Mouse (Mus musculus) ES-E14 (cell line): ENCODE measurements around the gene Adpgk. TPM values are rescaled to one million over a fixed set of nuclear protein-coding genes. Genes with fewer than 3 reads are reported as not detected.

Experiments used
- DNase-seq: peaks from one replicate; pipeline ENCODE4 v3.0.0-alpha.2; 2013; ENCODE audit warnings: low read depth, low spot score
- H3K27ac ChIP-seq: 2 replicates; pipeline ENCODE4 v1.5.1; 2012; ENCODE audit warnings: low read depth, mild to moderate bottlenecking, low read length, moderate library complexity, mixed read lengths; ENCODE audit not compliant: poor library complexity, insufficient read depth, severe bottlenecking
- H3K36me3 ChIP-seq: 2 replicates; pipeline ENCODE4 v1.6.1; 2012; ENCODE audit warnings: mild to moderate bottlenecking, low read length, moderate library complexity, mixed read lengths; ENCODE audit not compliant: control insufficient read depth, poor library complexity, insufficient read depth, severe bottlenecking
- H3K4me1 ChIP-seq, 2 experiments: fragments of 150-350 bp in 1 of 2; sonication (generic) in 1 of 2; 2 replicates each; pipeline ENCODE4 v1.6.1; 2012; ENCODE audit warnings: low read length in 2 of 2, mild to moderate bottlenecking in 1 of 2, mixed read lengths in 1 of 2; ENCODE audit not compliant: control insufficient read depth in 2 of 2, insufficient read depth in 2 of 2, poor library complexity in 1 of 2
- H3K4me3 ChIP-seq, 2 experiments: fragments of 150-350 bp in 1 of 2; sonication (generic) in 1 of 2; 2 replicates each; pipeline ENCODE4 v1.5.1; 2012; ENCODE audit warnings: low read length in 2 of 2, low read depth in 1 of 2, mild to moderate bottlenecking in 1 of 2, mixed read lengths in 1 of 2; ENCODE audit not compliant: insufficient read depth in 1 of 2, poor library complexity in 1 of 2, severe bottlenecking in 1 of 2
- H3K9ac ChIP-seq: 2 replicates; pipeline ENCODE4 v1.6.1; 2012; ENCODE audit warnings: low read depth, mild to moderate bottlenecking, low read length, mixed read lengths; ENCODE audit not compliant: poor library complexity, insufficient read depth, severe bottlenecking
- H3K9me3 ChIP-seq: fragments of 150-350 bp; sonication (generic); 2 replicates; pipeline ENCODE4 v1.6.1; 2012; ENCODE audit warnings: low read depth, mild to moderate bottlenecking, low read length; ENCODE audit not compliant: control insufficient read depth, insufficient read depth
- CHD2 ChIP-seq: IDR thresholded peaks from 2 replicates; pipeline ENCODE4 v1.6.1; 2014; ENCODE audit warnings: mild to moderate bottlenecking, low read depth, low read length, inconsistent platforms
- HCFC1 ChIP-seq: IDR thresholded peaks from 2 replicates; pipeline ENCODE4 v1.6.1; 2012; ENCODE audit warnings: low read length, inconsistent platforms, borderline replicate concordance; ENCODE audit not compliant: insufficient read depth
- MAFK ChIP-seq: IDR thresholded peaks from 2 replicates; pipeline ENCODE4 v1.6.1; 2014; ENCODE audit warnings: mild to moderate bottlenecking, low read depth, low read length, inconsistent platforms; ENCODE audit not compliant: insufficient read depth
- ZC3H11A ChIP-seq: IDR thresholded peaks from 2 replicates; pipeline ENCODE4 v1.6.1; 2012; ENCODE audit warnings: low read depth, mild to moderate bottlenecking, inconsistent platforms, low read length, borderline replicate concordance
- ZNF384 ChIP-seq: IDR thresholded peaks from 2 replicates; pipeline ENCODE4 v1.6.1; 2012; ENCODE audit warnings: low read depth, low read length, inconsistent platforms
- in situ Hi-C, 2 experiments: fragments of 600-800 bp; cut with MboI; formaldehyde crosslinking; loops; one replicate each; pipeline ENCODE4 v1.15.1; 2025; ENCODE audit warnings: low sequenced_read_pairs in 2 of 2, inconsistent platforms in 1 of 2; ENCODE audit not compliant: unreplicated experiment in 2 of 2
- total RNA-seq: library from RNA; depleted of rRNA; stranded (reverse); fragments of 300-350 nt; gene quantifications from 2 replicates; pipeline ENCODE4 v1.2.3, GENCODE M21; 2012

Gene Adpgk
- total RNA-seq, 1 experiment, result 65.7 TPM

DNA sequence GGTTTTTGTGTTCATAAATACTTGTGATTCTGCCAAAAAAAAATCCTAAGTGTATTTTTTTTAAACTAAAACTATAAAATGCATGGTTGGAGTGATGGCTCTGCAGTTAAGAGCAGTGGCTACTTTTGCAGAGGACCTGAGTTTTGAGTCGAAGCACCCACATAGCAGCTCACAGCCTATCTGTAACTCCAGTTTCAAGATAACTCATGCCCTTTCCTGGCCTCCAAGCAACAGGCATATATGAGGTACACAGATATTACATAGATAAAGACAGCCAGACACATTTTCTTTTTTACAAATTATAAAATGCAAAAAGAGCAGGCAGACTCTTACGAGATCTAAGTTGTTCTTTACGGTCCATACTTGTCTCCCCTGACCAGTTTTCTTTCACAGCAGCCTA is 45.2 kb downstream of the Adpgk start:
- H3K4me3 ChIP-seq, result no peak overlapping the region
- H3K4me1 ChIP-seq, result no peaks in the 10 kb centered on the region
- no peaks in the 10 kb centered on the region for H3K9me3 ChIP-seq
- peaks cover 6% of the 10 kb centered on the region; the same call in 1 of the 2 replicates for H3K36me3 ChIP-seq
- no peak overlapping the region for H3K9ac ChIP-seq
- no peak for DNase-seq
- in situ Hi-C loops, result no loop called here
- TF ChIP-seq MAFK (no peak), CHD2 (no peak), HCFC1 (no peak), ZNF384 (no peak), ZC3H11A (no peak)
- H3K27ac ChIP-seq, result no peak overlapping the region

DNA sequence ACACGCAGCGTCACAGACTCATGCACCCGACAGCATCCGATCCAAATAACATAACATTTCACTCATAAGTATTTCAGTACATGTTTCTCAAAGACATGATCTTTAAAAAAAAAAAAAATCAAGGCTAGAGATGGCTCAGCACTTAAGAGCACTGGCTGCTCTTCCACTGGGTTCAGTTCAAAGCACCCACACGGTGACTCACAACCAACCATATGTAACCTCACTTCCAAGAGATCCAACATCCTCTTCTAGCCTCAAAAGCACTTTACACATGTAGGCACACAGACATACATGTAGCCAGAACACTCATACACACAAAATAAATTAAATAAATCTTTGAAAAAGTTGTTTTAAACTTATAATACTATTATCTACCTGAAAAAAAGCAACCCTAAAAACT is 46.5 kb downstream of the Adpgk start:
- TF ChIP-seq MAFK (no peak), CHD2 (no peak), HCFC1 (no peak), ZNF384 (no peak), ZC3H11A (no peak)
- Histone ChIP-seq H3K27ac (no peak overlapping the region), H3K36me3 (peaks cover 6% of the 10 kb centered on the region; the same call in 1 of the 2 replicates), H3K9me3 (no peaks in the 10 kb centered on the region), H3K9ac (no peak overlapping the region), H3K4me1 (no peaks in the 10 kb centered on the region), H3K4me3 (no peak overlapping the region)
- no peak for DNase-seq
- in situ Hi-C loops, result no loop called here

DNA sequence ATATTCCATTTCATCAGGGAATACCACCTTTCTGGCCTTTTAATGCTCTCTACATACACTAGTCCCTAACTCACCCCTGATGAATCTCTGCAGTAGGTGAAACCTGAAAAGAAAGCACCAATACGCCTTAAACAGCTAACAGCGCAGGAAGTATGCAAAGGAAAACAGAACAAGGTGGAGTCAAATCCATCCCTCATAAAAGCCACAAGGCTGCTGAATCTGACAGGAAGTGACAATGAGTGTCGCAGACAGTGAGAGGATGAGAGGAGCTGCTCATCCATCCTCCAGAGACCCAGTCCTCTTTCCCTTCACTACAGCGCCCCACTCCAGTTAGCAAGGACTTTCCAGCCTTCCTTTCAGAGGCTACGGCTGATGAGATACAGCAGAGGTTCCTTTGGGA is 47.1 kb downstream of the Adpgk start:
- H3K27ac ChIP-seq, result no peak overlapping the region
- no peak overlapping the region for H3K4me3 ChIP-seq
- H3K9me3 ChIP-seq, result no peaks in the 10 kb centered on the region
- in situ Hi-C loops, result no loop called here
- H3K9ac ChIP-seq, result no peak overlapping the region
- H3K36me3 ChIP-seq, result 0 out of 2 replicates have a peak, but pooled peaks cover 3% of the 10 kb centered on the region
- no peak for TF ChIP-seq MAFK
- TF ChIP-seq ZNF384, result no peak
- TF ChIP-seq ZC3H11A, result no peak
- TF ChIP-seq CHD2, result no peak
- TF ChIP-seq HCFC1, result no peak
- H3K4me1 ChIP-seq, result no peaks in the 10 kb centered on the region
- DNase-seq, result no peak

DNA sequence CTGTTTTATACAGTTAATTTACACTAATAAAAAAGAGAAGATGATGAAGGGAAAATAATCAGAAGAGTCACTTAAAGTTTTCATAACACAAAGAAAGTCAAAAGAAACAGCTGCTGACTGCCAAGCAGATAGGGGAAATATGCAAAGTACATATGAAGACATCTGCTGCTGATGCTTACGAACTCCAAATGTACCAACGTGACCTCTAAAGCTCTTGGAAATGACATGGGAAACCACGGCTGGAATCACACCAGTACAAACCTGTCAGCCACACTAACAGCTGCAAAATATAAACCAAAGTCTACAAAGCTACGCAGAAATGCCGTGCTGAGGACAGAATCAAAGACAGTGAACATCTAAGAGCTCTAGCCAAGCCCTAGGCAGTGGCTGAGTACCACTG is 47.7 kb downstream of the Adpgk start:
- Histone ChIP-seq H3K4me3 (no peak overlapping the region), H3K36me3 (0 out of 2 replicates have a peak, but pooled peaks cover 3% of the 10 kb centered on the region), H3K4me1 (no peaks in the 10 kb centered on the region), H3K9ac (no peak overlapping the region), H3K9me3 (no peaks in the 10 kb centered on the region), H3K27ac (no peak overlapping the region)
- in situ Hi-C loops, result no loop called here
- DNase-seq, result no peak
- TF ChIP-seq ZC3H11A (no peak), MAFK (no peak), CHD2 (no peak), ZNF384 (no peak), HCFC1 (no peak)

GRCm38 (mm10) chr9:59340002-59340401 is 48.6 kb downstream of the Adpgk start:
- H3K36me3 ChIP-seq, result 0 out of 2 replicates have a peak, but pooled peaks cover 3% of the 10 kb centered on the region
- H3K4me1 ChIP-seq, result no peaks in the 10 kb centered on the region
- no peaks in the 10 kb centered on the region for H3K9me3 ChIP-seq
- H3K4me3 ChIP-seq, result no peak overlapping the region
- in situ Hi-C loops, result no loop called here
- H3K27ac ChIP-seq, result no peak overlapping the region
- TF ChIP-seq ZC3H11A (peak; percentile 34; the same call in 1 of the 2 replicates), CHD2 (no peak)
- peak; percentile 21 for DNase-seq
- H3K9ac ChIP-seq, result no peak overlapping the region
